Mouse (Mus musculus): ENCODE results near the gene Ush1g. TPM values are rescaled to one million over a fixed set of nuclear protein-coding genes. Genes with fewer than 3 reads are reported as not detected.

Ush1g gene
- polyA plus RNA-seq, 1 experiment from 2014 or later: not detected

DNA sequence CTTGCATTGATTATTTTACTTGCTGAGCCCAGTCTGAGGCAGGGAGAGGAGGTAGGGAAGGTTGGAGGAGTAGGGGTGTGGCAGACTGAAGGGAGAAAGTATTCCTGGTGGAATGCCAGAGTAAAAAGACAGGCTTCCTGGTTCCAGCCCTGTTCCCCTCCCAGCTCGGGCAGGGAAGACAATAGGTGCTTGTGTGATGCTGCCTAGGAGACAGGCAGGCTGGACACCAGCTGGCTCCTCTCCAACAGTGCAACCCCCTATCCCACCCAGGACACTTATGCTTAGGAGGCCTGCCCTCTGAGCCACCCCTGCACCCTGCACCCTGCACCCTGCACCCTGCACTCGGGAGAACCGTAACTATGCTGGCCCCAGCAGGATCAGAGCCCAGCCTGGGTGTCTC, 37.5 kb upstream of the Ush1g start:
- ATAC-seq: no peak; the same call in 1 of the 2 replicates

DNA sequence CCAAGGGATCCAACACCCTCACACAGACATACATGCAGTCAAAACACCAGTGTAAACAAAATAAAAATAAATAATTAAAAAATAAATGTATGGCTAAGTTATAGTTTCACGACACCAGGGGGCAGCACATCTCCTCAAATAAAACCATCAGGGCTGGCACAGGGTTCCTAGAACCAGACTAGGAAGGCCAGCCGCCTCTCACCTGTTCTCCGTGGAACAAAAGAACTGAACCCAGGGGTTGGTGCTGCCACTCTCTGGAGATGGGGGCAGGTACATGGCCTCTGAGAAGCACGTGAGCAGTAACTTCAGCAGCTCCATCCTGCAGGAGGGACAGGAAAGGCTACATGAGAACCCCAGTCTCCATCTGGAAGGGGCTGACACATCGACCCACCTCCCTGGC, 36.6 kb upstream of the Ush1g start:
- 14% methylated on average over 5 of the region's 5 CpGs for WGBS
- peak; percentile 92 for DNase-seq (ENCODE audit: low spot score)
- no peak overlapping the region for H3K4me3 ChIP-seq (ENCODE audit: low read depth, low read length)
- H3K36me3 ChIP-seq (ENCODE audit: control insufficient read depth, insufficient read depth, low read length): 0 out of 2 replicates have a peak, but pooled peaks cover 7% of the 10 kb centered on the region
- H3K4me2 ChIP-seq (ENCODE audit: low read length): no peak overlapping the region
- no peaks in the 10 kb centered on the region for H3K27me3 ChIP-seq (replicated peaks; ENCODE audit: control insufficient read depth, insufficient read depth, low read length)
- H3K4me1 ChIP-seq (ENCODE audit: control insufficient read depth, insufficient read depth, low read length): peaks cover 9% of the 10 kb centered on the region; the same call in 1 of the 2 replicates
- ATAC-seq: peak; percentile 49
- H3K9me3 ChIP-seq (replicated peaks; ENCODE audit: control insufficient read depth, low read length): no peaks in the 10 kb centered on the region
- no peak overlapping the region for H3K27ac ChIP-seq (ENCODE audit: low read depth, low read length)
- H3K9ac ChIP-seq (ENCODE audit: low read length): no peak overlapping the region; the same call in 1 of the 2 replicates

More for the DNA sequence above, 37.5 kb upstream of the Ush1g start:
- WGBS: 35% methylated on average over 3 of the region's 3 CpGs
- Histone ChIP-seq H3K9me3 (replicated peaks; ENCODE audit: control insufficient read depth, low read length) (no peaks in the 10 kb centered on the region), H3K27ac (ENCODE audit: low read depth, low read length) (peak overlapping the region; percentile 4; the same call in 1 of the 2 replicates), H3K9ac (ENCODE audit: low read length) (peak overlapping the region; percentile 29; the same call in 1 of the 2 replicates), H3K36me3 (ENCODE audit: control insufficient read depth, insufficient read depth, low read length) (0 out of 2 replicates have a peak, but pooled peaks cover 5% of the 10 kb centered on the region), H3K27me3 (replicated peaks; ENCODE audit: control insufficient read depth, insufficient read depth, low read length) (no peaks in the 10 kb centered on the region), H3K4me2 (ENCODE audit: low read length) (no peak overlapping the region), H3K4me1 (ENCODE audit: control insufficient read depth, insufficient read depth, low read length) (peaks cover 9% of the 10 kb centered on the region; the same call in 1 of the 2 replicates), H3K4me3 (ENCODE audit: low read depth, low read length) (no peak overlapping the region)
- no peak for DNase-seq (ENCODE audit: low spot score)

DNA sequence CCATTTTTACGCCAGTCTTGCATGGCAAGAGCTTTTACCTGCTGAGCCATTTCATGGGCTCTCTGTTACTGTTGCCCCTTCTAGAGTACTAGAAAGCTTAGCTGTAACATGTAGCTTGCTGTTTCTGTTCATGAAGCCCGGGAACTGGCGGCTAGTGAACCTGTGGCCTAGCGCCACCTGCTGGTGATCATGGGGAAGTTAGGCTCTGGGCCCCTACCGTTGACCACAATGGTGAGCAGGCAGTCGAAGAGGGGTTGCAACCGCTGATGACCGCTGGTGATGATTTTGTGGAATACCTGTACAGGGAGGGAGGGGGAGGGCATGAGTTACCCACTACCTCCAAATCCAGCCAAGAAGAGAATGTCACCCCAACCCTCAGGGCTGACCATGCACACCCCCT, 32.3 kb upstream of the Ush1g start:
- DNase-seq (ENCODE audit: low spot score) (peak; percentile 88), ATAC-seq (peak; percentile 64; the same call in 1 of the 2 replicates)
- 9% methylated on average over 8 of the region's 8 CpGs for WGBS
- H3K4me1 ChIP-seq (ENCODE audit: control insufficient read depth, insufficient read depth, low read length): peaks cover 6% of the 10 kb centered on the region; the same call in 1 of the 2 replicates
- peaks cover 34% of the 10 kb centered on the region for H3K36me3 ChIP-seq (ENCODE audit: control insufficient read depth, insufficient read depth, low read length)
- no peak overlapping the region for H3K4me3 ChIP-seq (ENCODE audit: low read depth, low read length)
- H3K9me3 ChIP-seq (replicated peaks; ENCODE audit: control insufficient read depth, low read length): no peaks in the 10 kb centered on the region
- no peak overlapping the region for H3K9ac ChIP-seq (ENCODE audit: low read length)
- no peak overlapping the region for H3K27ac ChIP-seq (ENCODE audit: low read depth, low read length)
- H3K4me2 ChIP-seq (ENCODE audit: low read length): no peak overlapping the region
- no peaks in the 10 kb centered on the region for H3K27me3 ChIP-seq (replicated peaks; ENCODE audit: control insufficient read depth, insufficient read depth, low read length)

GRCm38 (mm10) chr11:115353375-115353774, 31.5 kb upstream of the Ush1g start:
- H3K27ac ChIP-seq (ENCODE audit: low read depth, low read length): no peak overlapping the region
- H3K9ac ChIP-seq (ENCODE audit: low read length): no peak overlapping the region
- peaks cover 34% of the 10 kb centered on the region for H3K36me3 ChIP-seq (ENCODE audit: control insufficient read depth, insufficient read depth, low read length)
- H3K9me3 ChIP-seq (replicated peaks; ENCODE audit: control insufficient read depth, low read length): no peaks in the 10 kb centered on the region
- no peaks in the 10 kb centered on the region for H3K27me3 ChIP-seq (replicated peaks; ENCODE audit: control insufficient read depth, insufficient read depth, low read length)
- 95% methylated on average over 5 of the region's 5 CpGs for WGBS
- no peak overlapping the region for H3K4me2 ChIP-seq (ENCODE audit: low read length)
- DNase-seq (ENCODE audit: low spot score): no peak
- ATAC-seq: no peak
- no peak overlapping the region for H3K4me3 ChIP-seq (ENCODE audit: low read depth, low read length)
- no peaks in the 10 kb centered on the region for H3K4me1 ChIP-seq (ENCODE audit: control insufficient read depth, insufficient read depth, low read length)

GRCm38 (mm10) chr11:115349976-115350375, 28.1 kb upstream of the Ush1g start:
- Histone ChIP-seq H3K4me3 (ENCODE audit: low read depth, low read length) (no peak overlapping the region), H3K27me3 (replicated peaks; ENCODE audit: control insufficient read depth, insufficient read depth, low read length) (no peaks in the 10 kb centered on the region), H3K4me1 (ENCODE audit: control insufficient read depth, insufficient read depth, low read length) (peaks cover 4% of the 10 kb centered on the region; the same call in 1 of the 2 replicates), H3K4me2 (ENCODE audit: low read length) (no peak overlapping the region), H3K9ac (ENCODE audit: low read length) (no peak overlapping the region), H3K9me3 (replicated peaks; ENCODE audit: control insufficient read depth, low read length) (no peaks in the 10 kb centered on the region), H3K36me3 (ENCODE audit: control insufficient read depth, insufficient read depth, low read length) (peaks cover 29% of the 10 kb centered on the region), H3K27ac (ENCODE audit: low read depth, low read length) (no peak overlapping the region)
- DNase-seq (ENCODE audit: low spot score) (no peak), ATAC-seq (no peak)
- WGBS: 88% methylated on average over 4 of the region's 4 CpGs

GRCm38 (mm10) chr11:115348681-115349248, 26.9 kb upstream of the Ush1g start:
- ATAC-seq (no peak), DNase-seq (ENCODE audit: low spot score) (no peak)
- WGBS: 64% methylated on average over 17 of the region's 17 CpGs
- H3K4me3 ChIP-seq (ENCODE audit: low read depth, low read length): no peak overlapping the region
- H3K27ac ChIP-seq (ENCODE audit: low read depth, low read length): no peak overlapping the region
- peaks cover 29% of the 10 kb centered on the region for H3K36me3 ChIP-seq (ENCODE audit: control insufficient read depth, insufficient read depth, low read length)
- H3K27me3 ChIP-seq (replicated peaks; ENCODE audit: control insufficient read depth, insufficient read depth, low read length): no peaks in the 10 kb centered on the region
- H3K9me3 ChIP-seq (replicated peaks; ENCODE audit: control insufficient read depth, low read length): no peaks in the 10 kb centered on the region
- no peak overlapping the region for H3K4me2 ChIP-seq (ENCODE audit: low read length)
- H3K9ac ChIP-seq (ENCODE audit: low read length): no peak overlapping the region
- peaks cover 4% of the 10 kb centered on the region; the same call in 1 of the 2 replicates for H3K4me1 ChIP-seq (ENCODE audit: control insufficient read depth, insufficient read depth, low read length)

DNA sequence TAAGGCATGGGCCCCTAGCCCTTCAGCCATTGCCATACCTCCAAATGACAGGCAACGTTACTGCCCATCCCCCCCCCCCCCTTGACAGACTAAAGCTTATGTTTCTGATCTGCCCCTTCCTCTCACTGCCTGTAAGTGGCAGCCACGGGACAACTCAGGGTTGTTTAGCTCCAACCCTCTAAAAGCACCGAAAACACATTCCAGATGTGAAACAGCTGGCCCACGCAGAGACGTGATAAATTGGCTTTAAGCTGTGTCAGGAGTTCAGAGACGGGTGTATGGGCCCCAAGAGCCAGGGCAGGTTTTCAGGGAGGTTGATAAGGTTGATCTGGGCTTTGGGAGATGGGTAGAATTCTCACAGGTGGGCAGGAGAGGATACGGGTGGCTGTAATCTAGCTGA, 23.7 kb upstream of the Ush1g start:
- no peak overlapping the region for H3K27ac ChIP-seq (ENCODE audit: low read depth, low read length)
- no peak overlapping the region for H3K4me3 ChIP-seq (ENCODE audit: low read depth, low read length)
- H3K4me2 ChIP-seq (ENCODE audit: low read length): no peak overlapping the region
- peaks cover 4% of the 10 kb centered on the region; the same call in 1 of the 2 replicates for H3K4me1 ChIP-seq (ENCODE audit: control insufficient read depth, insufficient read depth, low read length)
- H3K9me3 ChIP-seq (replicated peaks; ENCODE audit: control insufficient read depth, low read length): no peaks in the 10 kb centered on the region
- H3K27me3 ChIP-seq (replicated peaks; ENCODE audit: control insufficient read depth, insufficient read depth, low read length): no peaks in the 10 kb centered on the region
- H3K36me3 ChIP-seq (ENCODE audit: control insufficient read depth, insufficient read depth, low read length): no peaks in the 10 kb centered on the region
- no peak for ATAC-seq
- DNase-seq (ENCODE audit: low spot score): no peak
- H3K9ac ChIP-seq (ENCODE audit: low read length): no peak overlapping the region
- WGBS: 49% methylated on average over 7 of the region's 7 CpGs

- no peak overlapping the region for H3K27ac ChIP-seq (ENCODE audit: low read depth, low read length)
- ATAC-seq (no peak), DNase-seq (ENCODE audit: low spot score) (no peak)
- peaks cover 4% of the 10 kb centered on the region; the same call in 1 of the 2 replicates for H3K4me1 ChIP-seq (ENCODE audit: control insufficient read depth, insufficient read depth, low read length)
- no peaks in the 10 kb centered on the region for H3K9me3 ChIP-seq (replicated peaks; ENCODE audit: control insufficient read depth, low read length)
- H3K9ac ChIP-seq (ENCODE audit: low read length): no peak overlapping the region
- no peak overlapping the region for H3K4me2 ChIP-seq (ENCODE audit: low read length)
- 12% methylated on average over 12 of the region's 12 CpGs for WGBS
- no peak overlapping the region for H3K4me3 ChIP-seq (ENCODE audit: low read depth, low read length)
- H3K27me3 ChIP-seq (replicated peaks; ENCODE audit: control insufficient read depth, insufficient read depth, low read length): no peaks in the 10 kb centered on the region
- no peaks in the 10 kb centered on the region for H3K36me3 ChIP-seq (ENCODE audit: control insufficient read depth, insufficient read depth, low read length)
Observed at GRCm38 (mm10) chr11:115344967-115345366, 23.1 kb upstream of the Ush1g start.

DNA sequence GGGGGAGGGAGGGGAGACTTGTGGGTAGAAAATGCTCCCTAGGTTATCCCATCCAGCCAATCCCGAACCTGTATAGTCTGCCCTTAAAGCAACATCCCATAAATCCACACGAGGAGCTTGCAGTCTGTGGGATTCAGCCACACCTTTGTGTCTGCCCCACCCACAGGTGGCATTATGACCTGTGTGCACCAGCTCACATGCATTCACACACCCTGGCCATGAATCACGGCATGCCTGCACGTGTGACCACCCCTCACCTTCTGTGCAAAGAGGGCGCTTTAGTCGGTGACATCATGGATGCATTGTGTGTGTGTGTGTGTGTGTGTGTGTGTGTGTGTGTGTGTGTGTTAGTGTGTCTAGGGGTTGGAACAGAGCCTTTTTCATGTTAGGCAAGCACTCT, 20.0 kb upstream of the Ush1g start:
- no peak for ATAC-seq
- Histone ChIP-seq H3K4me2 (ENCODE audit: low read length) (no peak overlapping the region), H3K9me3 (replicated peaks; ENCODE audit: control insufficient read depth, low read length) (no peaks in the 10 kb centered on the region), H3K4me1 (ENCODE audit: control insufficient read depth, insufficient read depth, low read length) (peaks cover 2% of the 10 kb centered on the region; the same call in 1 of the 2 replicates), H3K27ac (ENCODE audit: low read depth, low read length) (no peak overlapping the region), H3K9ac (ENCODE audit: low read length) (no peak overlapping the region), H3K27me3 (replicated peaks; ENCODE audit: control insufficient read depth, insufficient read depth, low read length) (no peaks in the 10 kb centered on the region), H3K36me3 (ENCODE audit: control insufficient read depth, insufficient read depth, low read length) (no peaks in the 10 kb centered on the region), H3K4me3 (ENCODE audit: low read depth, low read length) (no peak overlapping the region)
- DNase-seq (ENCODE audit: low spot score): no peak
- 67% methylated on average over 6 of the region's 6 CpGs for WGBS
